Mouse (Mus musculus) adrenal gland, adult 2 months (tissue): ENCODE data around the gene Vmn2r19. TPM values are rescaled to one million over a fixed set of nuclear protein-coding genes. Genes with fewer than 3 reads are reported as not detected.

Experiments
- polyA plus RNA-seq: library from polyadenylated mRNA; depleted of rRNA; stranded (reverse); fragments of >200 nt; gene quantifications from 2 replicates; pipeline ENCODE4 v1.2.3, GENCODE M21; 2012; rRNA removed
- total RNA-seq, 2 experiments: library from RNA; stranded (reverse); gene quantifications; 2 replicates each; pipeline ENCODE4 v1.2.3; 2021

Gene Vmn2r19
- total and polyA plus RNA-seq, 3 experiments: not detected

Other genes with a start within 250 kb of the Vmn2r19 start
- gene Clec4a2, start 201.9 kb upstream of the Vmn2r19 start, total RNA-seq: 1 to 10 TPM; 1.9 to 4.9 TPM
- 0.48 and 0.51 TPM in 2 replicates for gene Clec4a2, start 201.9 kb upstream of the Vmn2r19 start, polyA plus RNA-seq
- under 1 TPM in 1 of 2 experiments, not detected in 1; 0.35 TPM for gene Clec4b2, start 135.4 kb upstream of the Vmn2r19 start, total RNA-seq
- gene Clec4b2, start 135.4 kb upstream of the Vmn2r19 start, polyA plus RNA-seq: not detected in 2 replicates
- gene Clec4n, start 78.5 kb upstream of the Vmn2r19 start, total RNA-seq: 1 to 10 TPM in 1 of 2 experiments, under 1 TPM in 1; 0.52 to 2.4 TPM
- gene Clec4n, start 78.5 kb upstream of the Vmn2r19 start, polyA plus RNA-seq: 0.13 and 0.36 TPM in 2 replicates
- under 1 TPM; 0.35 to 0.55 TPM for gene Clec4d, start 46.2 kb upstream of the Vmn2r19 start, total RNA-seq
- gene Clec4d, start 46.2 kb upstream of the Vmn2r19 start, polyA plus RNA-seq: 0.17 TPM in 1 of 2 replicates, not detected in the other
- not detected for gene Clec4e, start 18.5 kb upstream of the Vmn2r19 start, total RNA-seq
- gene Clec4e, start 18.5 kb upstream of the Vmn2r19 start, polyA plus RNA-seq: 0.02 TPM in 1 of 2 replicates, not detected in the other
- not detected for gene Vmn2r20, start 109.8 kb downstream of the Vmn2r19 start, total RNA-seq
- not detected in 2 replicates for gene Vmn2r20, start 109.8 kb downstream of the Vmn2r19 start, polyA plus RNA-seq
- gene Vmn2r21, start 225.1 kb downstream of the Vmn2r19 start, total RNA-seq: not detected
- not detected in 2 replicates for gene Vmn2r21, start 225.1 kb downstream of the Vmn2r19 start, polyA plus RNA-seq